Mouse (Mus musculus) intestine, embryonic 16.5 days (tissue): ENCODE measurements around the gene Cd164. TPM values are rescaled to one million over a fixed set of nuclear protein-coding genes. Genes with fewer than 3 reads are reported as not detected.

ENCODE experiments used
- ATAC-seq: fragments of 200-750 bp; cut with Nextera tagmentation; 2 replicates; pipeline ENCODE4 v1.8.0; 2017; ENCODE audit warnings: moderate TSS enrichment, moderate library complexity
- H3K27ac ChIP-seq: fragments of 300-500 bp; sonication (generic); 2 replicates; pipeline ENCODE4 v1.5.1; 2014; ENCODE audit warnings: mild to moderate bottlenecking, low read length
- H3K27me3 ChIP-seq: fragments of 300-500 bp; sonication (generic); replicated peaks from 2 replicates; pipeline ENCODE4 v1.6.1; 2014; ENCODE audit warnings: low read length, control low read depth, mixed read lengths; ENCODE audit not compliant: control insufficient read depth, insufficient read depth
- H3K36me3 ChIP-seq: fragments of 300-500 bp; sonication (generic); 2 replicates; pipeline ENCODE4 v1.6.1; 2014; ENCODE audit warnings: low read length, control low read depth; ENCODE audit not compliant: control insufficient read depth, insufficient read depth
- H3K4me1 ChIP-seq: fragments of 300-500 bp; sonication (generic); 2 replicates; pipeline ENCODE4 v1.6.1; 2014; ENCODE audit warnings: low read length, control low read depth, mixed read lengths; ENCODE audit not compliant: control insufficient read depth, insufficient read depth
- H3K4me2 ChIP-seq: fragments of 300-500 bp; sonication (generic); 2 replicates; pipeline ENCODE4 v1.6.1; 2014; ENCODE audit warnings: low read depth, low read length, control low read depth
- H3K4me3 ChIP-seq: fragments of 300-500 bp; sonication (generic); 2 replicates; pipeline ENCODE4 v1.5.1; 2014; ENCODE audit warnings: mild to moderate bottlenecking, low read length
- H3K9ac ChIP-seq: fragments of 300-500 bp; sonication (generic); 2 replicates; pipeline ENCODE4 v1.6.1; 2014; ENCODE audit warnings: low read depth, low read length
- H3K9me3 ChIP-seq: fragments of 300-500 bp; sonication (generic); 2 replicates; pipeline ENCODE4 v1.6.1; 2016; ENCODE audit warnings: low read length, control low read depth; ENCODE audit not compliant: control insufficient read depth
- WGBS: fragments of 180-500 bp; shearing (Covaris S2); extraction: QIAGEN DNeasy Blood & Tissue Kit; methylation state at CpG from one replicate; pipeline ENCODE4 v1.1.7; 2014; 5-methylcytosine and 5-hydroxymethylcytosine counted together
- polyA plus RNA-seq: library from polyadenylated mRNA; unstranded; fragments of >200 nt; fragmentation: Nextera tagmentation; extraction: Ambion mirVana; gene quantifications from 2 replicates; pipeline ENCODE4 v1.2.1, GENCODE M21; 2015

The Cd164 gene
- polyA plus RNA-seq, 1 experiment from 2014 or later = 186 TPM

DNA sequence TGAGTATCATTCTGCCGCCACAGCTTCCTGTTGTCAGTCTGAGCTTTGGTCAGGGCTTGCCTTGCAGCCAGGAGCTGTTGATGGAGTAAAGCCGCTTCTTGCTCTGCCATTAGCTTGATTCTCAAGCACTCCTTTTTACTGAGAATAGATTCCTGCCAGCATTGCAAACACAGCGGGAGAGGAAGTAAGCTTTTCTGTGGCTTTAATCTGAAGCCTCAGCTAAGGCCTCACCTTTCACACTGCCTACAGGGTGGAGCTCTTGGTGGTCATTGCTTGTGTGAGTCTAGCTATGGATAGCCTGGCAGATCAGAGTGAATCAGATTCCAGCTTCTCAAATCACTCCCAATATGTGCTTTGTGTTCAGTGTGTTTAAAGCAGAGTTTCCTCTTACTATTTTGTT lies 33.1 kb downstream of the Cd164 start:
- 48% methylated on average over 3 of the region's 3 CpGs for WGBS
- ATAC-seq = peak; percentile 68
- H3K9me3 ChIP-seq = peaks cover 4% of the 10 kb centered on the region
- no peaks in the 10 kb centered on the region for H3K36me3 ChIP-seq
- peak overlapping the region; percentile 90 for H3K27ac ChIP-seq
- no peak overlapping the region for H3K9ac ChIP-seq
- no peaks in the 10 kb centered on the region for H3K27me3 ChIP-seq
- peaks cover 25% of the 10 kb centered on the region for H3K4me1 ChIP-seq
- H3K4me2 ChIP-seq = no peak overlapping the region; the same call in 1 of the 2 replicates
- no peak overlapping the region for H3K4me3 ChIP-seq

DNA sequence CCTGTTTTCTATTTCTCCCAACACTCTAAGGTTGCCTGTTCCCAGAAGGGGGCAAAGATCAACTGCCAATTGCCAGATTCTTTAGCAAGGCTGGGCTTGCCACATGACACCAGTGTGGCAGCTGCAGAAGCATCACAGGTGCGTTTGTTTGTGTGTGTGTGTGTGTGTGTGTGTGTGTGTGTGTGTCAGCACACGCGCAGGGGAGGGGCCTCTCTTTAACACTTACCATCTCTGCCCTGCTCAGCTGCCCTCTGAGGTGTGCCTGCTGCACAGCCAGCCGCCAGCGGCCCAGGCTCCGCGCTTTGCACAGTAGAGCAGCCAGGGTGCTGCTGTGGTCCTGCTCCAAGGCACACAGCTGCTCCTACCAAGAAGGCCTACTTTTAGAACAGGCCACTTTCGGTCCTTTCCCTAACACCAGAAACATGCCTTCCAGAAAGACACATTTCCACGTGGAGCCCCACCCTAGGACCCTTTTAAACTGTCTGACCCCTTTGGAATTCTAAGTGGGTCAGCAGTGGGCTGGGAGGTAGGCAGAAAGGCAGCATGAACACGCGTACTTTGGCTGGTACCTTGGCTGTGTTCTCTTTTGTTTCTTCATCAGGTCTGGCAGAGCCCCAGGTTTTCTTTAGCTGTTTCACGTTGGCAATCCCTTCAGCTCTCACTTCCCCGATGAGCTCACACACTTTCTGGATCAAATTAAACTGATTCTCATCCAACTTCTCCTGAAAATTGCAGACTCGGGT lies 33.8 kb downstream of the Cd164 start:
- 47% methylated on average over 14 of the region's 14 CpGs for WGBS
- ATAC-seq = peak; percentile 95
- H3K36me3 ChIP-seq = no peaks in the 10 kb centered on the region
- H3K27me3 ChIP-seq = no peaks in the 10 kb centered on the region
- peak overlapping the region; percentile 49 for H3K9ac ChIP-seq
- H3K9me3 ChIP-seq = peaks cover 4% of the 10 kb centered on the region
- peaks cover 25% of the 10 kb centered on the region for H3K4me1 ChIP-seq
- no peak overlapping the region for H3K4me3 ChIP-seq
- H3K4me2 ChIP-seq = peak overlapping the region; percentile 40
- H3K27ac ChIP-seq = peak overlapping the region; percentile 90

DNA sequence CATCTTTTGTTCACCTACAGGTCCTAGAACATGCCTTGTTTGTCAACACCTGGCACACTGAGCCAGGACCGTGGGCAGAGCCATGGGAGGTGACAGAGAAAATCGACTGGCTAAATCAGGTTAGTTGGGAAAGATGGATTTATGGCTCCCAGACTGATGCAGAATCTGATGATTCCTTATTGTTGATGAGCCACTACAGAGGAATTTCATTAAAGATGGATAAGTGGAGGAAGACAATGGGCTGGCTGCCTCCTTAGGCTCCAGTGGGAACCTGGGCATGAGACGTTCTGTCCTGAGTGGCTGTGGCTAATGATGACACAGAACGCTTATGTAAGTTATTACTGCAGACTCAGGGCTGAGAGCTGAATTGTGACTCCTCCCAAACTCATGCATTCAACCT lies 34.5 kb downstream of the Cd164 start:
- H3K9me3 ChIP-seq = peaks cover 4% of the 10 kb centered on the region
- WGBS = 70% methylated on average over 4 of the region's 4 CpGs
- H3K27ac ChIP-seq = no peak overlapping the region; the same call in 1 of the 2 replicates
- H3K27me3 ChIP-seq = no peaks in the 10 kb centered on the region
- no peak overlapping the region for H3K9ac ChIP-seq
- H3K36me3 ChIP-seq = no peaks in the 10 kb centered on the region
- H3K4me2 ChIP-seq = no peak overlapping the region
- H3K4me3 ChIP-seq = no peak overlapping the region
- no peak for ATAC-seq
- peaks cover 25% of the 10 kb centered on the region for H3K4me1 ChIP-seq

DNA sequence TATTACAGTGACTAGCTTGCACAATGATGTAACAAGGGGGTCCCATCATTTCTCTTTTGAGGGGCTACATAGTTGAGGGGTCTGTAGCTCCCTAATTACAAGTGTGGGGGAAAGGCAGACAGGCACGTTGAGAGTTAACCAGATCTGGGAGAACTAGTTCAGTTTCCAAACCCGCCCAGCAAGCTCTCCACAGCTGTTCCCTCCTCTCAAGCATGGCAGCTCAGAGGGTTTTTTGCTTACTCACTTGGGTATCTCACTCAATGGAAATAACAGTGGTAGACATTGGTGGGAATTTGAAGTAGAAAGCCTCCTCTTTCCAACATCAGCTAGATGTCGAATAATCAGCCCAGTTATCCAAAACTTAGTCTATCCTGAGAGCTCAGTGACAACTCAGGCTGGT lies 35.9 kb downstream of the Cd164 start:
- Histone ChIP-seq H3K9ac (no peak overlapping the region), H3K27ac (no peak overlapping the region), H3K9me3 (no peaks in the 10 kb centered on the region), H3K4me2 (no peak overlapping the region), H3K27me3 (no peaks in the 10 kb centered on the region), H3K36me3 (no peaks in the 10 kb centered on the region), H3K4me1 (peaks cover 25% of the 10 kb centered on the region), H3K4me3 (no peak overlapping the region)
- 86% methylated on average over 3 of the region's 3 CpGs for WGBS
- ATAC-seq = no peak

DNA sequence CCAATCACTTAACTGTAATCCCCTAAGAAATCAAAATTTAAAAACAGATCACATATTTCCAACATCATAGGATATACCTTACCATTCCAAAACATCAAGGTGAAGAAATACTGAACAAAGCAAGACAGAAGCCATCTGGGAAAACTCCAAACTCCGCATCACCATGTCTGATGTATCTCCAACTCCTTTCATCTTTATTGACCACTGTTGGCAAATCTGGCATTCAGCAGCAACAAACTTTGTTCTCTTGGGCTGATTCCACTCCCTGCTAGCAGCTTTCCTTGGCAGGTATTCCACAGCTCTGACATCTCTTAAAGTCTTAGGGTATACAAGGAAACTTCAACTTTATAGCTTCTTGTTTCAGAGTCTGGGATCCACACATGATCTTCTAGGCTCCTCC lies 39.2 kb downstream of the Cd164 start:
- Histone ChIP-seq H3K27me3 (no peaks in the 10 kb centered on the region), H3K4me1 (peaks cover 2% of the 10 kb centered on the region), H3K9me3 (no peaks in the 10 kb centered on the region), H3K36me3 (no peaks in the 10 kb centered on the region), H3K9ac (no peak overlapping the region), H3K4me2 (no peak overlapping the region), H3K27ac (no peak overlapping the region), H3K4me3 (no peak overlapping the region)
- 98% methylated on average over 1 of the region's 1 CpGs for WGBS
- no peak for ATAC-seq

DNA sequence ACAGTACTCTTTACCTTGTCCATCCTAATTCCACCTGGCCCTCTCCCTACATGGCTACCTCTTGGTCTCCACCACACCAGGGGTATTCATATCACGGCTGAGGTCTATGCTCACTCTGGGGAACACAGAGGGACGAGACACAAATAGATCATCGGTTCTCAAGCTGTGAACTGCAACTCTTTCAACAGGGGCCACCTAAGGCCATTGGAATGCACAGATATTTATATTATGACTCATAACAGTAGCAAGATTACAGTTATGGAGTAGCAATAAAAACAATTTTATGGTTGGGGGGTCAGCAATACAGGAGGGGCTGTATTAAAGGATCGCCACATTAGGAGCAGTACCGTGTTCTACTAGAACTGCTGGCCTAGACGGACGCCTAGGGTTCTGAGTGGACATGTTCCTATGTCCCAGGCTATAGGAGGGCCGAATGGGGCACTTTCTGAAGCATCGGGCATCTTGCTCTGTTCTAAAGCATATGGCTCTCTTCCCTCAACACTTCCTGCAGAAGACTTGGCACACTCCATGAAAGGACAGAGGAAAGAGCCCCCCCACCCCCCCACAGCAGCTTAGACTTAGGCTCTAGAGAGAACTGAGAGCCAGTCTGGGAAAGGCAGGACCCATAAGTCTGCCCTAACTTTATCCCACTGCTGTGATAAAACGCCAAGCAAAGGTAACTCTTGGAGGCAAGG lies 42.6 kb downstream of the Cd164 start:
- no peaks in the 10 kb centered on the region for H3K9me3 ChIP-seq
- no peak overlapping the region for H3K27ac ChIP-seq
- H3K9ac ChIP-seq = no peak overlapping the region
- no peak overlapping the region for H3K4me3 ChIP-seq
- H3K4me2 ChIP-seq = no peak overlapping the region
- 89% methylated on average over 10 of the region's 10 CpGs for WGBS
- no peaks in the 10 kb centered on the region for H3K27me3 ChIP-seq
- ATAC-seq = no peak
- peaks cover 6% of the 10 kb centered on the region for H3K4me1 ChIP-seq
- H3K36me3 ChIP-seq = no peaks in the 10 kb centered on the region

DNA sequence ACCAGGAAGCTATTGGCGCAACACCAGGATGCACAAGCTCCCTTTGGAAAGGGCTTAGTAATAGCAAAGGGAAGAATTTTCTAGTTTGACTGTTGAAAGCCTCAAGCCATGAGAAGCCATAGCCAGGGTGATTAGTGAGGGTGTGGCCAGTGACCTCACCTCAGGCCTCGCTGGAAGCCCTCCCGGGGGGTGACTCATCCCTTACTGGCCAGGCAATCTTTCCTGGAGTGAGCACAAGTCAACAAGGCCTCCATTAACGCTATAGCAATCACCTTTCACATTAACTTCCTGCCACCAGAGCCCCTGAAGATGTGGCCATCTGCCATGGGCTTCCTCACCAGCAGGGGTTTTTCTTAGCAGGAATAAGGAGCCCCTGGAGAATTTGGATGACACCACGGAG lies 45.9 kb downstream of the Cd164 start:
- no peaks in the 10 kb centered on the region for H3K36me3 ChIP-seq
- WGBS = 23% methylated on average over 5 of the region's 5 CpGs

DNA sequence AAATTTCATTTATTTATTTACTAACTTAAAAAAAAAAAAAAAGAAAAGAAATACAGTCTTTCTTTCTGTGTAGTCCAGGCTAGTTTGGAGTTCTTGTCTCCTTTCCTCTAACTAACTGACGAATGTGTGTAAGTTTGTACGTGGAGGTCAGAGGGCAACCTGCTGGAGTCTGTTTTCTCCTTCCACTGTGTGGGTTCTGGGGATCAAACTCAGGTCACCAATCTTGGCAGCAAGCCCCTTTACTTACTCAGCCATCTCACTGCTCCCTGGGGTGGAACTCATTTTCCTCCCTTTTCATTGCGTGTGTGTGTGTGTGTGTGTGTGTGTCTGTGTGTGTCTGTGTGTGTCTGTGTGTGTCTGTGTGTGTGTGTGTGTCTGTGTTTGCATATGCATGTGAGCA lies 49.1 kb downstream of the Cd164 start:
- Histone ChIP-seq H3K4me1 (peaks cover 18% of the 10 kb centered on the region), H3K27ac (no peak overlapping the region), H3K36me3 (no peaks in the 10 kb centered on the region), H3K27me3 (no peaks in the 10 kb centered on the region), H3K4me2 (no peak overlapping the region), H3K4me3 (no peak overlapping the region), H3K9me3 (no peaks in the 10 kb centered on the region), H3K9ac (no peak overlapping the region)
- no peak for ATAC-seq
- 33% methylated on average over 3 of the region's 3 CpGs for WGBS

More for the DNA sequence above, 45.9 kb downstream of the Cd164 start:
- Histone ChIP-seq H3K27me3 (no peaks in the 10 kb centered on the region), H3K4me3 (no peak overlapping the region), H3K27ac (no peak overlapping the region), H3K9me3 (no peaks in the 10 kb centered on the region), H3K4me1 (peaks cover 6% of the 10 kb centered on the region), H3K4me2 (no peak overlapping the region), H3K9ac (no peak overlapping the region)
- ATAC-seq = peak; percentile 69; the same call in 1 of the 2 replicates

DNA sequence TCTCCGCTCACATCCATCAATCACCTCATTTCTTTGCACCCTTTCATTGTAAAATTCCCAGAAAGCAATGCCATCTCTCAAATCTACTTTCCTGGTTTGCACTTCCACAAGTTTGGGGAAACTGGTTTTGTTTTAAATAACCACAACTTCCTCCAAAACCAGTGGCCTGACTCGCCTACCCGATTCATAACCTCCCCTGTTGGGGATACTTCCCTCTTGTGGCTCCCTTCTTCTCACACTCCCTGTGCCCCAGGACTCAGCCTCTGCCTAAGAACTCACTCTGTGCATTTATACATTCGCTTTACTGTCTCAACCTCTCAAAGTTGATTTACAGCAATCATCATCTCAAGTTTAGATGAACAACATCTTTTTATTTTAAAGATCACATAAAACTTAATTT lies 51.9 kb downstream of the Cd164 start:
- WGBS = 80% methylated on average over 4 of the region's 4 CpGs
- Histone ChIP-seq H3K4me1 (peaks cover 20% of the 10 kb centered on the region), H3K36me3 (no peaks in the 10 kb centered on the region), H3K27me3 (no peaks in the 10 kb centered on the region), H3K4me2 (no peak overlapping the region), H3K9me3 (no peaks in the 10 kb centered on the region), H3K9ac (no peak overlapping the region), H3K4me3 (no peak overlapping the region), H3K27ac (no peak overlapping the region)
- no peak for ATAC-seq
